In genomic region chr9:95992255-95992654, GRCm38 (mm10) we compare ENCODE assay signal across 19 mouse cellular contexts. TPM values are rescaled to one million over a fixed set of nuclear protein-coding genes. Genes with fewer than 3 reads are reported as not detected.
A peak's percentile ranks its signal among the peaks of the same experiment; 100 is the strongest.
DNase-seq lines count a peak whose midpoint lies in the region.
"Had no signal": no experiment of that assay in that cellular context is flagged by ENCODE, and none has a peak within 500 bp of the region (broad histone marks: within the 10 kb centered on the region; RNA-seq: fewer than 3 reads in every experiment).

No protein-coding gene starts in this region.

- no peak overlapping the region for H3K4me3 ChIP-seq in limb, embryonic 10.5 days
- H3K4me3 ChIP-seq: forebrain, embryonic 12.5 days; liver, embryonic 15.5 days; neural tube, embryonic 15.5 days; stomach, embryonic 15.5 days had no signal

- no peaks in the 10 kb centered on the region for H3K9me3 ChIP-seq in limb, embryonic 10.5 days (replicated peaks)
- H3K9me3 ChIP-seq: forebrain, embryonic 12.5 days; liver, embryonic 15.5 days; neural tube, embryonic 15.5 days; stomach, embryonic 15.5 days had no signal

- no peak overlapping the region for H3K27ac ChIP-seq in limb, embryonic 10.5 days
- H3K27ac ChIP-seq: forebrain, embryonic 12.5 days; hindbrain, embryonic 14.5 days; liver, embryonic 15.5 days; neural tube, embryonic 15.5 days; stomach, embryonic 15.5 days had no signal

- peak; percentile 2 for DNase-seq in embryo, embryonic 11 days
- no peak for DNase-seq in embryo, embryonic 10 days (ENCODE audit: low spot score)
- DNase-seq in thymus, postnatal 14 days = peak; percentile 12
- DNase-seq in thymus, postnatal 36 days = no peak
- DNase-seq in adipocyte (ENCODE audit: low spot score) = peak; percentile 2
- no peak for DNase-seq in limb, embryonic 10.5 days (ENCODE audit: low spot score)
- no peak for DNase-seq in testis, postnatal 10 days (ENCODE audit: low spot score)
- DNase-seq in gastrocnemius, postnatal 36 days = no peak
- DNase-seq: heart, adult 11 months; kidney, adult 18-20 months; kidney, postnatal 36 days; left cerebral cortex, postnatal 4 days; lung, postnatal 36 days; thymus, postnatal 4 days had no signal

- peaks cover 87% of the 10 kb centered on the region for H3K36me3 ChIP-seq in limb, embryonic 10.5 days

- H3K4me1 ChIP-seq in limb, embryonic 10.5 days = no peaks in the 10 kb centered on the region
- H3K4me1 ChIP-seq: forebrain, embryonic 12.5 days; liver, embryonic 15.5 days; neural tube, embryonic 15.5 days; stomach, embryonic 15.5 days had no signal

- no peaks in the 10 kb centered on the region for H3K27me3 ChIP-seq in limb, embryonic 10.5 days (ENCODE audit: low read depth, poor library complexity, severe bottlenecking)
- H3K27me3 ChIP-seq: forebrain, embryonic 12.5 days; liver, embryonic 15.5 days; neural tube, embryonic 15.5 days; stomach, embryonic 15.5 days had no signal

- WGBS in limb, embryonic 10.5 days = 95% methylated on average over 2 of the region's 2 CpGs

- intact Hi-C loops in gastrocnemius, postnatal 36 days (cut with DNase I) = no loop called here

RNA-seq across cellular contexts. Expression of gene Xrn1, which starts 37.7 kb away (rescaled TPM):
- polyA plus RNA-seq in limb, embryonic 10.5 days (2016; fragmentation: Nextera tagmentation; extraction: Ambion mirVana) = 17.0 and 20.0 TPM in 2 replicates
- total RNA-seq in gastrocnemius, postnatal 36 days (2021) = 10 to 100 TPM in 1 of 2 experiments, 1 to 10 TPM in 1; 7.7 to 10.6 TPM

Comparison
In these comparisons a context has a peak if more than half of its experiments do, and no peak if none do; other contexts are left out.
1. DNase-seq: peak in embryo, embryonic 11 days (single experiment), thymus, postnatal 14 days (single experiment) and adipocyte (single experiment); none in embryo, embryonic 10 days (single experiment), thymus, postnatal 36 days (0 of 2), limb, embryonic 10.5 days (single experiment), testis, postnatal 10 days (single experiment) and gastrocnemius, postnatal 36 days (0 of 2).